Mouse (Mus musculus): ENCODE data around the gene Cdc14a.

DNA sequence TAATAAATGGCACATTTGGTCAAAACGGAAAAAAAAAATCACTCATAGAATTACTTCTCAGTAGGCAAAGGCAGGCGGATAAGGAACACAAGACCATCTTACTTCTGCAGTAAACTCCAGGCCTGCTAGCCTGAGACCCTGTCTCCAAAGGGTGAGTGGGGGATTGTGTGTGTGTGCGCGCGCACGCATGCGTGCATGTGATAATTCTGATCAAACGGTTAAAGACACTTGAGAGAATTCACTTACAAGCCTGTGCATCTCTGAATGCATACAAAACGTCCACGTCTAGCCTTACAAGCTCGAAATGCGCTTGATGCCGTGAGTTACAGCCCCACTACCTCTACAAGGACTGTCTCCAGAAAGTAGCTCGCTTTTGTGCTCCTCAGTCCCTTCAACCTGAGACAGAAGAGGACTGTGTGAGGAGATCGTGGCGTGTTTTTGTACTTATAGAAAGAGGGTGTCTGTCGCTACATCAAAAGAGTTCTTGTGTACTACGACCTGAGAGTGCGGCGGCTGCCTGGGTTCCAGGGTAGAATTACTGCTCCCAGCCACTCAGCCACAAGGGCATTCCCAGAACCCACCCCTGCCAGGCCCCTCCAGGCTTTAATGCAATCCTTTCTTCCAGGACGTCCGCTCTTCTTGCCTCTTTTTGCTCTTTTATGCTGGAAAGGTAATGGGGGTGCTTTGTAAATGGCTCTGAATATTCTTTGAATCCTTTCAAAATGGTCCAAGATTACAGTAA, 24.3 kb downstream of the Cdc14a start:
- no peak for TF ChIP-seq CTCF (IDR thresholded peaks at IDR 0.05; ENCODE audit: low read depth, low read length)
- TF ChIP-seq TAL1 (conservative IDR thresholded peaks at IDR 0.05; ENCODE audit: low read depth, low read length), result no peak
- no peak for TF ChIP-seq POLR2AphosphoS5 (IDR thresholded peaks at IDR 0.05; ENCODE audit: insufficient replicate concordance, low read depth, low read length)
- TF ChIP-seq GATA2 (IDR thresholded peaks at IDR 0.05; ENCODE audit: borderline replicate concordance, low read depth, low read length), result no peak
- TF ChIP-seq GATA1 (IDR thresholded peaks at IDR 0.05; ENCODE audit: borderline replicate concordance, low read length), result no peak

All from G1E (cell line).